Mouse (Mus musculus): ENCODE data around the gene Dip2c.

The Dip2c gene

DNA sequence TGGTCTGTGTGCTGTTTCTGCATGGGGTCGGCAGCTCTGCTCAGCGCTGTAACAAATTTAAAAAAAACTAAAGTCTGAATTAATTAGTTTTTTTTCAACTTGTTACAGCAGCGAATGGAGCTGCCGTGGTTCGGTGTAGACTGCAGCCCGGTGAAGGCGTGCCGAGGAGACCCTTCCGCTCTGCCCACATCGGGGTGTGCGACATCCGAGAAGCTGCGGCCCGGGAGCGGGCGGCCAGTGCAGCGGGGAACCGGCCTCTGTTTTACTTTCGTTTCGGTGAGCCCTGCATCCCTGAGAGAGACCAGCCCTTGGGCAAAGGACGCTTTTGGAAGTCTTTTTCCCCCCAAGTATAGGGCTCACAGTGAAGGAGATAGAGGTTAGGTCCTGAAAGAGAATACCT, 218.4 kb downstream of the Dip2c start:
- no peak for TF ChIP-seq GATA4 (IDR thresholded peaks at IDR 0.05; ENCODE audit: insufficient replicate concordance, low read length)

GRCm38 (mm10) chr13:9504118-9504856, 228.0 kb downstream of the Dip2c start:
- no peak for TF ChIP-seq GATA4 (IDR thresholded peaks at IDR 0.05; ENCODE audit: insufficient replicate concordance, low read length)

- TF ChIP-seq GATA4 (IDR thresholded peaks at IDR 0.05; ENCODE audit: insufficient replicate concordance, low read length), result no peak
Measured at GRCm38 (mm10) chr13:9538556-9538955, 262.2 kb downstream of the Dip2c start.

DNA sequence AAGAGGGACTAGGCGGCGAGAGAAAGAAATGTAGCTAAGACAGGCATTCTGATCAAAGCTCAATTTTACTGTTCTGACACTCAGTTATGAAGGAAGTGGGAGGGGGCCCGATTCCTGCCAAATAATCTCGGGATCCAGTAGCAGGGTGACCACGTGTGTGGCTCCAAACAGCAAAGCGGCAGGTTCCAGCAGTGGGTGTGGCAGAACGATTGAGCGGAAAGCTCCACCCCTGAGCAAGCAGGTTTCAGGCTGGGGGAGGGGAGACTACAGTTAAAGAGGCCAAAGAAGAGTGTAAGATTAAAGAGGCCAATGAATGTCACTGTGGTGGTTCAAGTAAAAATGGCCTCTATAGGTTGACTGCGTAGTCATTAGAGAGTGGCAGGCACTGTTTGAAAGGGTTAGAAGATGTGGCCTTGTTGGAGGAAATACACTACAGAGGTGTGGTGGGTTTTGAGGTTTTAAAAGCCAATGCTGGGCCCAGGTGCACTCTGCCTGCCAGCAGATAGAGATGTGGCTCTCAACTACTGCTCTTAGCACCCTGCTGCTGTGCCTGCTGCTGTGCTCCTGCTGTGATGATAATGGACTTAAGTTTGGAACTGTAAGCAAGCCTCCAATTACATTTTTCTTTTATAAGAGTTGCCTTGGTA, 271.5 kb downstream of the Dip2c start:
- no peak for TF ChIP-seq GATA4 (IDR thresholded peaks at IDR 0.05; ENCODE audit: insufficient replicate concordance, low read length)

- no peak for TF ChIP-seq GATA4 (IDR thresholded peaks at IDR 0.05; ENCODE audit: insufficient replicate concordance, low read length)
Measured at GRCm38 (mm10) chr13:9562099-9562498, 285.8 kb downstream of the Dip2c start.

DNA sequence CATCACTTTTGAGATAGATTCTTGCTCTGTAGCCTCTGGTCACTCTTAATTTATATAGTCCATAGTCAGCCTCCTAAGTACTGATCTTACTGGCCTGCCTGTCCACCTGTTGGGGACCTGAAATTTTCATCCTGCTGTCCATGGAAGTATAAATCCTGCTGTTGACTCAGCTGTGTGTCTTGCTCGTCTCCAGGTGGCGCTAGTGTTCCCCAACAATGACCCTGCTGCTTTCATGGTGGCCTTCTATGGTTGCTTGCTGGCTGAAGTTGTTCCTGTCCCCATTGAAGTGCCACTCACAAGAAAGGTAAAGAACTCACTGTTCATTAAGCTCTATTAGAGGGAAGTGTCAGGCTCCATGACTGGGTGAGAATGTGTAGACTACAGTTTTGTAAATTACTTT, 286.6 kb downstream of the Dip2c start:
- no peak for TF ChIP-seq GATA4 (IDR thresholded peaks at IDR 0.05; ENCODE audit: insufficient replicate concordance, low read length)

GRCm38 (mm10) chr13:9568852-9569251, 292.5 kb downstream of the Dip2c start:
- TF ChIP-seq GATA4 (IDR thresholded peaks at IDR 0.05; ENCODE audit: insufficient replicate concordance, low read length), result no peak

DNA sequence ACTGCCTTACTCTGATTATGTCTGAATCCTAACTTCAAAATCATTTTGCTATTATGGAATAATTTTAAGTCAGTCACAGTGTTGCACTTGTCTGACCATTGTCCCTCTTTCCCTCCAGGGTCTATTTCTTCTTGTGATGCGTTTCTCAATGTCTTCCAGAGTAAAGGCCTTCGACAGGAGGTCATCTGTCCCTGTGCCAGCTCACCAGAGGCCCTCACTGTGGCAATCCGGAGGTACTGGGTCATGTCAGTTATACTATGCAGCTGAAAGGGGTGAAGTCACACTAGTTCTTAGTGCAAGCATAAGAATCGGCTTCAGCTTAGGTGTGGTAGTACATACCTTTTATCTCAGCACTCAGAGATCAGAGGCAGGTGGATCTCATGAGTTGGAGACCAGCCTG, 300.4 kb downstream of the Dip2c start:
- no peak for TF ChIP-seq GATA4 (IDR thresholded peaks at IDR 0.05; ENCODE audit: insufficient replicate concordance, low read length)

GRCm38 (mm10) chr13:9578456-9578855, 302.1 kb downstream of the Dip2c start:
- TF ChIP-seq GATA4 (IDR thresholded peaks at IDR 0.05; ENCODE audit: insufficient replicate concordance, low read length), result peak; percentile 59; the same call in 1 of the 2 replicates

- no peak for TF ChIP-seq GATA4 (IDR thresholded peaks at IDR 0.05; ENCODE audit: insufficient replicate concordance, low read length)
Measured at GRCm38 (mm10) chr13:9581821-9582220, 305.5 kb downstream of the Dip2c start.

- no peak for TF ChIP-seq GATA4 (IDR thresholded peaks at IDR 0.05; ENCODE audit: insufficient replicate concordance, low read length)
Measured at GRCm38 (mm10) chr13:9583579-9583978, 307.3 kb downstream of the Dip2c start.

DNA sequence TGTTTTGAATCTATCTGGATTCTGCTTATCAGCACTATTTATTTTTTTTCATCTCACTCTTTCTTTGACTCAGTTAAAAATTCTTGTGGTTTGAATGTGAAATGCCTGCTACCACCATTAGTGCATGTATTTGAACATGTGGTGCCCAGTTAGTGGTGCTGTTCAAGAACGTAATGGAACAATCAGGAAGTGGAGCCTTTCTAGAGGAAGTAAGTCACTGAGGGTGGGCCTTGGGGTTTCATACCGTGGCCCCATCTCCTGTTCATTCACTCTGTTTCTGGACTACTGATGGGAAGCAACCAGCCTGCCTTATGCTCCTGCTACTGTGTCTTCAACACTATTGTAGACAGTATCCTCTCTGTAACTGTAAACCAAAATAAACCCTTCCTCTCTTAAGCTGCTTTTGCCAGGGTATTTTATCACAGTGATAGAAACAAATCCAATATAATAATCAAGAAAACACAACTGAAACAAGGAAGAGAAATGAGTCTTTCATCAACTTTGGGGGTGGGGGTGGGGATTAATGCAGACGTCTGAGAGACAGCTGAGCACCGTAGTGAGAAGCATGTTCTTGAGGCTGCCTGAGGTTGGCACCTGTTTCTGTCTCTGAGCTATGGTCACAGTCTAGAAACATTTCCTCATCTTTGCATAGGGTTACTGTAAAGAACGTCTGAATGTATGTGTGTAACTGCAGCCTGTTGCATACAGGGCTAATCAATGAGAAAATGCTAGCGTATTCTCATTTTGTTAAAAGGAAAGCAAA, 323.2 kb downstream of the Dip2c start:
- TF ChIP-seq GATA4 (IDR thresholded peaks at IDR 0.05; ENCODE audit: insufficient replicate concordance, low read length), result no peak

DNA sequence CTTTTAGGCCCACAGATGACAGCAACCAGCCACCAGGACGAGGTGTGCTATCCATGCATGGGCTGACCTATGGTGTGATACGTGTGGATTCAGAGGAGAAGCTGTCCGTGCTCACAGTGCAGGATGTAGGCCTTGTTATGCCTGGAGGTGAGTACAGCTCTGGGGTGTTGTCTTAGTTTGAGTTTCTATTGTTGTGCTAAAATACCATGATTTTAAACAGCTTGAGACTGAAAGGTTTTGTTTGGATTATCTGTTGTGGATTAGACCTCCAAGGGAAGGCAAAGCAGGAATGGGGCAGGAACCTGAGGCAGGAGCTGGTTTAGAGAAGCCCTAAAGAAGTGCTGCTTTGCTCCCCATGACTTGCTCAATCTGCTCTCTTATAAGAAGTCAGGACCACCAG, 325.0 kb downstream of the Dip2c start:
- TF ChIP-seq GATA4 (IDR thresholded peaks at IDR 0.05; ENCODE audit: insufficient replicate concordance, low read length), result no peak

DNA sequence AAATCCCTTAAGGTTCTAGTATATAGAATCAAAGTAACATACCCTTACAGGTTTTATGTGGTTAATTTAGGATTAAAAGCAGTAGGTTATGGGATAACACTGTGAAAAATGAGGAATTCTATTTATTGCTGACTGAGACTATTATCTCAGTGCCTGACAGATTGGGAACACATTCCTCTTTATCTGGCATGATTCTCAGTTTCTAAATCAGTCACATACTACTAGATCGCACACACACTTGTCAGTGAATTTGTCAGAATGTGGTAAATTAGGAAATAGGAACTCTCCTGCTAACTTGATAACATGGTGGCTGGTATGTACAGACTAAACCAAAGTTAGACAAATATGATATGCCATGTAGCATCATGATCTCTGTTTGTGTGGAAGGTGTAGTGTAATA, 334.9 kb downstream of the Dip2c start:
- TF ChIP-seq GATA4 (IDR thresholded peaks at IDR 0.05; ENCODE audit: insufficient replicate concordance, low read length), result no peak

DNA sequence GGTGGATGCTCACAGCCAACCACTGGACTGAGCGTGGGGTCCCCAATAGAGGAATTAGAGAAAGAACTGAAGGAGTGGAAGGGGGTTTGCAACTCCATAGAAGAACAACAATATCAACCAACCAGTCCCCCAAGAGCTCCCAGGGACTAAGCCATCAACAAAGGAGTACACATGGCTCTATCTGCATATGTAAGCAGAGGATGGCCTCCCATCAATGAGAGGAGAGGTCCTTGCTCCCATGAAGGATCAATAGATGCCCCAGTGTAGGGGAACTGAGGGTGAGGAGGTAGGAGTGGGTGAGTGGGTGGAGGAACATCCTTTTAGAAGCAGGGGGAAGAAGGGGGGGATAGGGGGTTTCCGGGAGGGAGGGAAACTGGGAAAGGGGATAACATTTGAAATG, 356.4 kb downstream of the Dip2c start:
- TF ChIP-seq GATA4 (IDR thresholded peaks at IDR 0.05; ENCODE audit: insufficient replicate concordance, low read length), result no peak

GRCm38 (mm10) chr13:9635951-9636350, 359.6 kb downstream of the Dip2c start:
- no peak for TF ChIP-seq GATA4 (IDR thresholded peaks at IDR 0.05; ENCODE audit: insufficient replicate concordance, low read length)

Measured in liver, adult (tissue).